Mouse (Mus musculus): Measurements from ENCODE around the gene Morn3. TPM values are rescaled to one million over a fixed set of nuclear protein-coding genes. Genes with fewer than 3 reads are reported as not detected.

The Morn3 gene
- polyA plus RNA-seq, 1 experiment, result 0.23 TPM

GRCm38 (mm10) chr5:122991350-122992004 lies 55.3 kb downstream of the Morn3 start:
- 35% methylated on average over 5 of the region's 5 CpGs for WGBS
- peak overlapping the region; percentile 99 for H3K4me3 ChIP-seq (replicated peaks; ENCODE audit: insufficient read depth, low read depth, low read length)
- no peak for DNase-seq
- no peaks in the 10 kb centered on the region for H3K27me3 ChIP-seq (ENCODE audit: control insufficient read depth, insufficient read depth, low read length)
- peaks cover 8% of the 10 kb centered on the region; the same call in 1 of the 2 replicates for H3K4me1 ChIP-seq (ENCODE audit: control insufficient read depth, insufficient read depth, low read length)
- peak overlapping the region; percentile 13; the same call in 1 of the 2 replicates for H3K27ac ChIP-seq (ENCODE audit: insufficient read depth, low read length)
- TF ChIP-seq POLR2A (IDR thresholded peaks at IDR 0.05; ENCODE audit: borderline replicate concordance, insufficient read depth, low read length), result no peak
- TF ChIP-seq CTCF (IDR thresholded peaks at IDR 0.05; ENCODE audit: borderline replicate concordance, insufficient read depth, low read depth, low read length), result no peak

GRCm38 (mm10) chr5:122990411-122991160 lies 56.2 kb downstream of the Morn3 start:
- no peak for TF ChIP-seq CTCF (IDR thresholded peaks at IDR 0.05; ENCODE audit: borderline replicate concordance, insufficient read depth, low read depth, low read length)
- TF ChIP-seq POLR2A (IDR thresholded peaks at IDR 0.05; ENCODE audit: borderline replicate concordance, insufficient read depth, low read length), result no peak
- no peaks in the 10 kb centered on the region for H3K27me3 ChIP-seq (ENCODE audit: control insufficient read depth, insufficient read depth, low read length)
- H3K4me3 ChIP-seq (replicated peaks; ENCODE audit: insufficient read depth, low read depth, low read length), result peak overlapping the region; percentile 99
- DNase-seq, result peak in 1 of 2 experiments; percentile 48
- peaks cover 8% of the 10 kb centered on the region; the same call in 1 of the 2 replicates for H3K4me1 ChIP-seq (ENCODE audit: control insufficient read depth, insufficient read depth, low read length)
- WGBS, result 11% methylated on average over 16 of the region's 16 CpGs
- peak overlapping the region; percentile 59 for H3K27ac ChIP-seq (ENCODE audit: insufficient read depth, low read length)

GRCm38 (mm10) chr5:122989551-122990330 lies 57.1 kb downstream of the Morn3 start, which contains the start of gene Kdm2b:
Gene Kdm2b, minus strand, starts transcription at chr5:122989823.
- no peaks in the 10 kb centered on the region for H3K27me3 ChIP-seq (ENCODE audit: control insufficient read depth, insufficient read depth, low read length)
- DNase-seq, result peak; percentile 56 to 57
- peak within 1 kb of the TSS; percentile 73 for H3K27ac ChIP-seq (ENCODE audit: insufficient read depth, low read length)
- H3K4me3 ChIP-seq (replicated peaks; ENCODE audit: insufficient read depth, low read depth, low read length), result peak within 1 kb of the TSS; percentile 99
- WGBS, result 4% methylated on average over 15 of the region's 15 CpGs
- TF ChIP-seq POLR2A (IDR thresholded peaks at IDR 0.05; ENCODE audit: borderline replicate concordance, insufficient read depth, low read length) (no peak), CTCF (IDR thresholded peaks at IDR 0.05; ENCODE audit: borderline replicate concordance, insufficient read depth, low read depth, low read length) (no peak)
- peaks cover 11% of the 10 kb centered on the region for H3K4me1 ChIP-seq (ENCODE audit: control insufficient read depth, insufficient read depth, low read length)

GRCm38 (mm10) chr5:122989001-122989525 lies 57.8 kb downstream of the Morn3 start:
- WGBS, result under 1% methylated on average over 36 of the region's 39 CpGs
- Histone ChIP-seq H3K4me1 (ENCODE audit: control insufficient read depth, insufficient read depth, low read length) (peaks cover 11% of the 10 kb centered on the region), H3K27me3 (ENCODE audit: control insufficient read depth, insufficient read depth, low read length) (no peaks in the 10 kb centered on the region), H3K4me3 (replicated peaks; ENCODE audit: insufficient read depth, low read depth, low read length) (peak overlapping the region; percentile 99), H3K27ac (ENCODE audit: insufficient read depth, low read length) (peak overlapping the region; percentile 73)
- DNase-seq, result peak; percentile 80 to 82
- TF ChIP-seq POLR2A (IDR thresholded peaks at IDR 0.05; ENCODE audit: borderline replicate concordance, insufficient read depth, low read length) (peak; percentile 44; the same call in 1 of the 2 replicates), CTCF (IDR thresholded peaks at IDR 0.05; ENCODE audit: borderline replicate concordance, insufficient read depth, low read depth, low read length) (no peak)

GRCm38 (mm10) chr5:122988021-122988751 lies 58.6 kb downstream of the Morn3 start:
- peak; percentile 65 to 76 for DNase-seq
- WGBS, result under 1% methylated on average over 41 of the region's 41 CpGs
- TF ChIP-seq CTCF (IDR thresholded peaks at IDR 0.05; ENCODE audit: borderline replicate concordance, insufficient read depth, low read depth, low read length), result no peak
- no peak for TF ChIP-seq POLR2A (IDR thresholded peaks at IDR 0.05; ENCODE audit: borderline replicate concordance, insufficient read depth, low read length)
- Histone ChIP-seq H3K4me1 (ENCODE audit: control insufficient read depth, insufficient read depth, low read length) (peaks cover 11% of the 10 kb centered on the region), H3K27ac (ENCODE audit: insufficient read depth, low read length) (peak overlapping the region; percentile 98), H3K4me3 (replicated peaks; ENCODE audit: insufficient read depth, low read depth, low read length) (peak overlapping the region; percentile 99), H3K27me3 (ENCODE audit: control insufficient read depth, insufficient read depth, low read length) (no peaks in the 10 kb centered on the region)

- peak; percentile 50 to 69 for DNase-seq
- peaks cover 11% of the 10 kb centered on the region for H3K4me1 ChIP-seq (ENCODE audit: control insufficient read depth, insufficient read depth, low read length)
These were observed 59.4 kb downstream of the Morn3 start for GRCm38 (mm10) chr5:122987211-122988020.

More at GRCm38 (mm10) chr5:122987211-122988020, 59.4 kb downstream of the Morn3 start:
- 4% methylated on average over 39 of the region's 39 CpGs for WGBS
- H3K27me3 ChIP-seq (ENCODE audit: control insufficient read depth, insufficient read depth, low read length), result no peaks in the 10 kb centered on the region
- H3K4me3 ChIP-seq (replicated peaks; ENCODE audit: insufficient read depth, low read depth, low read length), result peak overlapping the region; percentile 99
- TF ChIP-seq POLR2A (IDR thresholded peaks at IDR 0.05; ENCODE audit: borderline replicate concordance, insufficient read depth, low read length), result no peak
- no peak for TF ChIP-seq CTCF (IDR thresholded peaks at IDR 0.05; ENCODE audit: borderline replicate concordance, insufficient read depth, low read depth, low read length)
- peak overlapping the region; percentile 98 for H3K27ac ChIP-seq (ENCODE audit: insufficient read depth, low read length)

All from cerebellum, adult 2 months (tissue).